Mouse (Mus musculus): ENCODE measurements around the gene Gm28043.

DNA sequence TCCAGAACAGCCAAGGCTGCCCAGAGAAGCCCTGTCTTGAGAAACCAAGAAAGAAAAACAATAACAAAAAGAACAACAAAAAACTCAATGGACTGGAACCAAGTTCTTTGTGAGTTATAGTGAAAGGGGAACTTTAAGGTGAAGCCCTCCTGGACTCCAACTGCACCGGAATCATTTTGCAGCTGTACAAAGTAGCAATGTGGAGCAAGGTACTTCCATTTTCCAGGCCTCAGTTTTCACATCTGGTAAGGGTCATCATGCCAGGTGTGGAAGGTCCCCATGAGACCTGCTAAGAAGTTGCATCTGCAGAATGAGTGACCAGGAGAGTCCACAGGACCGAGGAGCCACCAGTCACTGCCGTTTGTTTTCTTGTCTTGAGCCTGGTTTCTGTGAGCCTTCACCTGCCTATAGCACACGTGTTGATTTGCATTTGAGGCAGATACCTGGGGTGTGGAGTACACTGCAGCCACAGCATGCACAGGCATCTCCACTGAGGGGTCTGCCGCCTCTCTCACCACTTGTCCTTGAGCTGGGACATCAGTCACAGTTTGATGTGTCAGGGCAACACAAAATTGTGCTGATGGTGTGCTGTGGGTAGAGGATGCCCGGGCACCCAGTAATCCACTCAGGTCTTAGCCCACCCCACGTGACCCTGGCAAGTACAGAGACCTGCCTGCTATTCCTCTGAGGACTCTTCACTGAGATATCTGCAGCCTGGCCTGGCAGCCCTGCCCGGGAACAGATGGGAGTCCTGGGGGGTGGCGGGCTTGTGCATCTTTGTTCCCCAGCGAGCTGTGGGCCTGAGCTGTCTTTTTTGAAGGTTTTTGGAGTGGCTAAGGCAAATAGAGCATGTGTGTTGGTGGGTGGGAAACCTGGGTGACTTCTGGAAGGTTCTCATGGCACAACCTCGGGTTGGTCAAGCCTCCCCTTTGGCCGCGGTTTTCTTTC, 105.2 kb downstream of the Gm28043 start:
- TF ChIP-seq POLR2A (IDR thresholded peaks at IDR 0.05; ENCODE audit: borderline replicate concordance, insufficient read depth, low read length), result no peak
- no peak for TF ChIP-seq CTCF (IDR thresholded peaks at IDR 0.05; ENCODE audit: borderline replicate concordance, insufficient read depth, low read depth, low read length)
